ENCODE assay signal across 18 mouse cellular contexts in the genomic region with DNA sequence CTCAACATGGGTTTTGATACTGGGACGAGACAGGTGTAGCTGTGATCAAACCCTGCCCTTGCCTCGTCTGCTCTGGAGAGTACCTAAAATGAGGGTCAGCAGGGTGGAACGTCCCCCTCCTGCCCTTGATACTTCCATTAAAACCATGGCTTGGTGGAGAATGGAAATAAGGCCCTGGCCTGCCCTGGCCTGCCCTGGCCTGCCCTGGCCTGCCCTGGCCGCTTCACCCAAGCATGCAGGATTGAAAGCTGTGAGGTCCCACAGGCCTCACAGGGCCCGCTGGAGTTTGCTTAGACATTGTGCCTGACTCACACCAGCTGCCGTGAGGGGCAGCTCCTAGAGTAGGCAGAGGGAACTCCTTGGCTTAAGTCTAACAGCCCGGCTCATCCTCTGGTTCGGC. TPM values are rescaled to one million over a fixed set of nuclear protein-coding genes. Genes with fewer than 3 reads are reported as not detected.
DNase-seq lines count a peak whose midpoint lies in the region; ATAC-seq lines count a peak whose summit lies in the region.
"Had no signal": no experiment of that assay in that cellular context is flagged by ENCODE, and none has a peak within 500 bp of the region (broad histone marks: within the 10 kb centered on the region; RNA-seq: fewer than 3 reads in every experiment).

No protein-coding gene starts in this region.

- H3K36me3 ChIP-seq in kidney, embryonic 16.5 days (ENCODE audit: insufficient read depth, low read length): no peaks in the 10 kb centered on the region
- H3K36me3 ChIP-seq in embryonic facial prominence, embryonic 10.5 days (replicated peaks): no peaks in the 10 kb centered on the region
- no peaks in the 10 kb centered on the region for H3K36me3 ChIP-seq in hindbrain, embryonic 11.5 days (ENCODE audit: control insufficient read depth, insufficient read depth, low read length)
- H3K36me3 ChIP-seq in neural tube, embryonic 12.5 days: no peaks in the 10 kb centered on the region
- H3K36me3 ChIP-seq: heart, embryonic 13.5 days; liver, embryonic 15.5 days had no signal

- no peak overlapping the region for H3K4me2 ChIP-seq in kidney, embryonic 16.5 days (replicated peaks; ENCODE audit: low read depth, low read length)
- no peak overlapping the region for H3K4me2 ChIP-seq in hindbrain, embryonic 11.5 days (replicated peaks; ENCODE audit: low read depth, low read length)
- no peak overlapping the region for H3K4me2 ChIP-seq in neural tube, embryonic 12.5 days (replicated peaks)
- H3K4me2 ChIP-seq: heart, embryonic 13.5 days; liver, embryonic 15.5 days had no signal

- intact Hi-C loops in gastrocnemius, postnatal 14 days (cut with DNase I; ENCODE audit: low total_unique reads): no loop called here

- H3K27me3 ChIP-seq in kidney, embryonic 16.5 days (ENCODE audit: insufficient read depth, low read length): no peaks in the 10 kb centered on the region
- H3K27me3 ChIP-seq in embryonic facial prominence, embryonic 10.5 days (replicated peaks; ENCODE audit: low read depth, poor library complexity, severe bottlenecking): peaks cover 35% of the 10 kb centered on the region
- peaks cover 5% of the 10 kb centered on the region for H3K27me3 ChIP-seq in hindbrain, embryonic 11.5 days (ENCODE audit: control insufficient read depth, insufficient read depth, low read length)
- peaks cover 6% of the 10 kb centered on the region; the same call in 1 of the 2 replicates for H3K27me3 ChIP-seq in neural tube, embryonic 12.5 days (replicated peaks)

- 0 out of 2 replicates have a peak, but pooled peaks have one; percentile 15 for ATAC-seq in kidney, embryonic 16.5 days (ENCODE audit: low FRiP score, low TSS enrichment)
- ATAC-seq in hindbrain, embryonic 11.5 days (ENCODE audit: low FRiP score): 0 out of 2 replicates have a peak, but pooled peaks have one; percentile 10
- ATAC-seq in neural tube, embryonic 12.5 days (ENCODE audit: low FRiP score, low read depth): no peak
- ATAC-seq: intestine, embryonic 16.5 days; lung, postnatal 0 days had no signal

- H3K4me3 ChIP-seq in kidney, embryonic 16.5 days (ENCODE audit: low read length): no peak overlapping the region
- H3K4me3 ChIP-seq in embryonic facial prominence, embryonic 10.5 days: no peak overlapping the region
- H3K4me3 ChIP-seq in hindbrain, embryonic 11.5 days (ENCODE audit: low read depth, low read length): no peak overlapping the region
- no peak overlapping the region for H3K4me3 ChIP-seq in neural tube, embryonic 12.5 days
- H3K4me3 ChIP-seq: heart, embryonic 13.5 days; liver, embryonic 15.5 days had no signal

- no peak overlapping the region for H3K9ac ChIP-seq in kidney, embryonic 16.5 days (replicated peaks; ENCODE audit: low read length)
- H3K9ac ChIP-seq in hindbrain, embryonic 11.5 days (ENCODE audit: low read depth, low read length): no peak overlapping the region
- no peak overlapping the region for H3K9ac ChIP-seq in neural tube, embryonic 12.5 days
- H3K9ac ChIP-seq: heart, embryonic 13.5 days; liver, embryonic 15.5 days had no signal

- WGBS in kidney, embryonic 16.5 days: 60% methylated on average over 8 of the region's 8 CpGs
- 78% methylated on average over 8 of the region's 8 CpGs for WGBS in embryonic facial prominence, embryonic 10.5 days
- WGBS in hindbrain, embryonic 11.5 days: 63% methylated on average over 8 of the region's 8 CpGs
- 72% methylated on average over 8 of the region's 8 CpGs for WGBS in neural tube, embryonic 12.5 days

- no peaks in the 10 kb centered on the region for H3K9me3 ChIP-seq in kidney, embryonic 16.5 days (ENCODE audit: low read length)
- no peaks in the 10 kb centered on the region for H3K9me3 ChIP-seq in embryonic facial prominence, embryonic 10.5 days
- H3K9me3 ChIP-seq in hindbrain, embryonic 11.5 days (ENCODE audit: control insufficient read depth, low read length): no peaks in the 10 kb centered on the region
- H3K9me3 ChIP-seq in neural tube, embryonic 12.5 days: no peaks in the 10 kb centered on the region
- H3K9me3 ChIP-seq: heart, embryonic 13.5 days; liver, embryonic 15.5 days had no signal

- DNase-seq in kidney, adult 18-20 months: no peak
- DNase-seq in embryonic facial prominence, embryonic 10.5 days (ENCODE audit: low spot score): no peak
- DNase-seq in hindbrain, embryonic 11.5 days (ENCODE audit: low spot score): no peak
- no peak for DNase-seq in gastrocnemius, postnatal 14 days
- DNase-seq in frontal cortex, postnatal 36 days (ENCODE audit: low spot score in 2 of 2): no peak
- DNase-seq: adrenal gland, adult 8-10 months; cerebellum, adult 18-20 months; cerebellum, postnatal 36 days; heart, postnatal 36 days; kidney, postnatal 25 days; right cerebral cortex, postnatal 25 days; thymus, postnatal 25 days had no signal

- no peaks in the 10 kb centered on the region for H3K4me1 ChIP-seq in kidney, embryonic 16.5 days (ENCODE audit: insufficient read depth, low read length)
- H3K4me1 ChIP-seq in embryonic facial prominence, embryonic 10.5 days: peaks cover 30% of the 10 kb centered on the region
- peaks cover 18% of the 10 kb centered on the region for H3K4me1 ChIP-seq in hindbrain, embryonic 11.5 days (replicated peaks; ENCODE audit: control insufficient read depth, insufficient read depth, low read length)
- H3K4me1 ChIP-seq in neural tube, embryonic 12.5 days: peaks cover 49% of the 10 kb centered on the region
- H3K4me1 ChIP-seq: heart, embryonic 13.5 days; liver, embryonic 15.5 days had no signal

- no peak overlapping the region for H3K27ac ChIP-seq in kidney, embryonic 16.5 days (ENCODE audit: low read length)
- peak overlapping the region; percentile 49 for H3K27ac ChIP-seq in embryonic facial prominence, embryonic 10.5 days (replicated peaks)
- H3K27ac ChIP-seq in hindbrain, embryonic 11.5 days (ENCODE audit: low read depth, low read length): peak overlapping the region; percentile 76
- peak overlapping the region; percentile 23; the same call in 1 of the 2 replicates for H3K27ac ChIP-seq in neural tube, embryonic 12.5 days
- H3K27ac ChIP-seq: heart, embryonic 13.5 days; liver, embryonic 15.5 days had no signal

RNA-seq across cellular contexts. Expression of gene Slit1, which starts 55.6 kb away (rescaled TPM):
- polyA plus RNA-seq in kidney, embryonic 16.5 days (2015; fragmentation: Nextera tagmentation; extraction: Ambion mirVana): 6.2 and 6.4 TPM in 2 replicates
- 2.3 and 3.9 TPM in 2 replicates for polyA plus RNA-seq in embryonic facial prominence, embryonic 10.5 days (2016; fragmentation: Nextera tagmentation; extraction: Ambion mirVana)
- polyA plus RNA-seq in hindbrain, embryonic 11.5 days (2014; fragmentation: Nextera tagmentation; extraction: Ambion mirVana): 13.8 and 22.8 TPM in 2 replicates
- 24.0 and 26.2 TPM in 2 replicates for polyA plus RNA-seq in neural tube, embryonic 12.5 days (2016; fragmentation: Nextera tagmentation; extraction: Ambion mirVana)
- 1 to 10 TPM in 1 of 2 experiments, under 1 TPM in 1; 0.66 to 1.1 TPM for total RNA-seq in gastrocnemius, postnatal 14 days (2021)
